Mouse (Mus musculus): ENCODE measurements around the gene Hibadh. TPM values are rescaled to one million over a fixed set of nuclear protein-coding genes. Genes with fewer than 3 reads are reported as not detected.

Gene Hibadh
- polyA plus RNA-seq, 1 experiment from 2014 or later = 151 TPM

- 21% methylated on average over 7 of the region's 7 CpGs for WGBS
- ATAC-seq = no peak
Observed at GRCm38 (mm10) chr6:52642152-52642551, 2.0 kb upstream of the Hibadh start.

GRCm38 (mm10) chr6:52641076-52641475 is 887 bp upstream of the Hibadh start:
- no peak overlapping the region for H3K27ac ChIP-seq (ENCODE audit: low read length)
- H3K4me1 ChIP-seq (ENCODE audit: control insufficient read depth, insufficient read depth, low read length) = peaks cover 2% of the 10 kb centered on the region; the same call in 1 of the 2 replicates
- H3K4me3 ChIP-seq (ENCODE audit: low read length) = no peak overlapping the region
- no peaks in the 10 kb centered on the region for H3K27me3 ChIP-seq (replicated peaks; ENCODE audit: control insufficient read depth, insufficient read depth, low read length)
- 74% methylated on average over 3 of the region's 3 CpGs for whole genome bisulfite sequencing
- H3K9me3 ChIP-seq (ENCODE audit: control insufficient read depth, low read length) = no peaks in the 10 kb centered on the region
- H3K36me3 ChIP-seq (ENCODE audit: control insufficient read depth, insufficient read depth, low read length) = no peaks in the 10 kb centered on the region
- no peak overlapping the region for H3K4me2 ChIP-seq (ENCODE audit: low read depth, low read length)
- no peak for ATAC-seq
- H3K9ac ChIP-seq (ENCODE audit: low read depth, low read length) = no peak overlapping the region

More at GRCm38 (mm10) chr6:52642152-52642551, 2.0 kb upstream of the Hibadh start:
- H3K9me3 ChIP-seq (ENCODE audit: control insufficient read depth, low read length) = no peaks in the 10 kb centered on the region
- peaks cover 2% of the 10 kb centered on the region; the same call in 1 of the 2 replicates for H3K4me1 ChIP-seq (ENCODE audit: control insufficient read depth, insufficient read depth, low read length)
- no peak overlapping the region for H3K9ac ChIP-seq (ENCODE audit: low read depth, low read length)
- no peak overlapping the region for H3K27ac ChIP-seq (ENCODE audit: low read length)
- no peak overlapping the region for H3K4me2 ChIP-seq (ENCODE audit: low read depth, low read length)
- no peak overlapping the region for H3K4me3 ChIP-seq (ENCODE audit: low read length)
- H3K27me3 ChIP-seq (replicated peaks; ENCODE audit: control insufficient read depth, insufficient read depth, low read length) = no peaks in the 10 kb centered on the region
- H3K36me3 ChIP-seq (ENCODE audit: control insufficient read depth, insufficient read depth, low read length) = no peaks in the 10 kb centered on the region

- H3K4me3 ChIP-seq (ENCODE audit: low read length) = peak overlapping the region; percentile 70
- H3K36me3 ChIP-seq (ENCODE audit: control insufficient read depth, insufficient read depth, low read length) = no peaks in the 10 kb centered on the region
- peak overlapping the region; percentile 89 for H3K9ac ChIP-seq (ENCODE audit: low read depth, low read length)
- peak; percentile 58 for ATAC-seq
- H3K27ac ChIP-seq (ENCODE audit: low read length) = peak overlapping the region; percentile 87
- peaks cover 2% of the 10 kb centered on the region; the same call in 1 of the 2 replicates for H3K4me1 ChIP-seq (ENCODE audit: control insufficient read depth, insufficient read depth, low read length)
- under 1% methylated on average over 27 of the region's 28 CpGs for WGBS
- H3K4me2 ChIP-seq (ENCODE audit: low read depth, low read length) = peak overlapping the region; percentile 76
- no peaks in the 10 kb centered on the region for H3K9me3 ChIP-seq (ENCODE audit: control insufficient read depth, low read length)
- H3K27me3 ChIP-seq (replicated peaks; ENCODE audit: control insufficient read depth, insufficient read depth, low read length) = no peaks in the 10 kb centered on the region
Observed at GRCm38 (mm10) chr6:52639546-52640223, 504 bp downstream of the Hibadh start.

- Histone ChIP-seq H3K27me3 (replicated peaks; ENCODE audit: control insufficient read depth, insufficient read depth, low read length) (no peaks in the 10 kb centered on the region), H3K36me3 (ENCODE audit: control insufficient read depth, insufficient read depth, low read length) (no peaks in the 10 kb centered on the region), H3K4me2 (ENCODE audit: low read depth, low read length) (peak overlapping the region; percentile 76), H3K27ac (ENCODE audit: low read length) (no peak overlapping the region), H3K9ac (ENCODE audit: low read depth, low read length) (no peak overlapping the region), H3K4me1 (ENCODE audit: control insufficient read depth, insufficient read depth, low read length) (peaks cover 2% of the 10 kb centered on the region; the same call in 1 of the 2 replicates), H3K4me3 (ENCODE audit: low read length) (peak overlapping the region; percentile 70), H3K9me3 (ENCODE audit: control insufficient read depth, low read length) (no peaks in the 10 kb centered on the region)
- ATAC-seq = no peak
- WGBS = 28% methylated on average over 1 of the region's 1 CpGs
Observed at GRCm38 (mm10) chr6:52638471-52639185, 1.6 kb downstream of the Hibadh start.

GRCm38 (mm10) chr6:52637337-52637736 is 2.9 kb downstream of the Hibadh start:
- no peaks in the 10 kb centered on the region for H3K27me3 ChIP-seq (replicated peaks; ENCODE audit: control insufficient read depth, insufficient read depth, low read length)
- H3K9ac ChIP-seq (ENCODE audit: low read depth, low read length) = no peak overlapping the region
- no peak overlapping the region for H3K4me2 ChIP-seq (ENCODE audit: low read depth, low read length)
- no peaks in the 10 kb centered on the region for H3K9me3 ChIP-seq (ENCODE audit: control insufficient read depth, low read length)
- no peak overlapping the region for H3K27ac ChIP-seq (ENCODE audit: low read length)
- no peak overlapping the region for H3K4me3 ChIP-seq (ENCODE audit: low read length)
- ATAC-seq = no peak
- H3K4me1 ChIP-seq (ENCODE audit: control insufficient read depth, insufficient read depth, low read length) = peaks cover 2% of the 10 kb centered on the region; the same call in 1 of the 2 replicates
- WGBS = 86% methylated on average over 4 of the region's 4 CpGs
- H3K36me3 ChIP-seq (ENCODE audit: control insufficient read depth, insufficient read depth, low read length) = no peaks in the 10 kb centered on the region

GRCm38 (mm10) chr6:52635395-52635794 is 4.8 kb downstream of the Hibadh start:
- Histone ChIP-seq H3K9me3 (ENCODE audit: control insufficient read depth, low read length) (no peaks in the 10 kb centered on the region), H3K36me3 (ENCODE audit: control insufficient read depth, insufficient read depth, low read length) (no peaks in the 10 kb centered on the region), H3K9ac (ENCODE audit: low read depth, low read length) (no peak overlapping the region), H3K4me3 (ENCODE audit: low read length) (no peak overlapping the region), H3K27ac (ENCODE audit: low read length) (no peak overlapping the region), H3K4me1 (ENCODE audit: control insufficient read depth, insufficient read depth, low read length) (0 out of 2 replicates have a peak, but pooled peaks cover 2% of the 10 kb centered on the region), H3K4me2 (ENCODE audit: low read depth, low read length) (no peak overlapping the region), H3K27me3 (replicated peaks; ENCODE audit: control insufficient read depth, insufficient read depth, low read length) (no peaks in the 10 kb centered on the region)
- 79% methylated on average over 2 of the region's 2 CpGs for WGBS
- ATAC-seq = no peak

- ATAC-seq = no peak
- Histone ChIP-seq H3K36me3 (ENCODE audit: control insufficient read depth, insufficient read depth, low read length) (no peaks in the 10 kb centered on the region), H3K9me3 (ENCODE audit: control insufficient read depth, low read length) (no peaks in the 10 kb centered on the region), H3K4me1 (ENCODE audit: control insufficient read depth, insufficient read depth, low read length) (no peaks in the 10 kb centered on the region), H3K4me3 (ENCODE audit: low read length) (no peak overlapping the region), H3K4me2 (ENCODE audit: low read depth, low read length) (no peak overlapping the region), H3K9ac (ENCODE audit: low read depth, low read length) (no peak overlapping the region), H3K27me3 (replicated peaks; ENCODE audit: control insufficient read depth, insufficient read depth, low read length) (no peaks in the 10 kb centered on the region), H3K27ac (ENCODE audit: low read length) (no peak overlapping the region)
- 91% methylated on average over 4 of the region's 4 CpGs for WGBS
Observed at GRCm38 (mm10) chr6:52630625-52631024, 9.6 kb downstream of the Hibadh start.

GRCm38 (mm10) chr6:52629180-52629579 is 11.0 kb downstream of the Hibadh start:
- no peaks in the 10 kb centered on the region for H3K36me3 ChIP-seq (ENCODE audit: control insufficient read depth, insufficient read depth, low read length)
- H3K9ac ChIP-seq (ENCODE audit: low read depth, low read length) = no peak overlapping the region
- H3K27me3 ChIP-seq (replicated peaks; ENCODE audit: control insufficient read depth, insufficient read depth, low read length) = no peaks in the 10 kb centered on the region
- no peaks in the 10 kb centered on the region for H3K9me3 ChIP-seq (ENCODE audit: control insufficient read depth, low read length)
- no peak overlapping the region for H3K4me3 ChIP-seq (ENCODE audit: low read length)
- ATAC-seq = no peak
- no peak overlapping the region for H3K27ac ChIP-seq (ENCODE audit: low read length)
- WGBS = 84% methylated on average over 4 of the region's 4 CpGs
- no peak overlapping the region for H3K4me2 ChIP-seq (ENCODE audit: low read depth, low read length)
- H3K4me1 ChIP-seq (ENCODE audit: control insufficient read depth, insufficient read depth, low read length) = no peaks in the 10 kb centered on the region

GRCm38 (mm10) chr6:52626735-52627134 is 13.5 kb downstream of the Hibadh start:
- peaks cover 7% of the 10 kb centered on the region; the same call in 1 of the 2 replicates for H3K4me1 ChIP-seq (ENCODE audit: control insufficient read depth, insufficient read depth, low read length)
- no peaks in the 10 kb centered on the region for H3K9me3 ChIP-seq (ENCODE audit: control insufficient read depth, low read length)
- H3K27ac ChIP-seq (ENCODE audit: low read length) = no peak overlapping the region
- ATAC-seq = no peak
- H3K27me3 ChIP-seq (replicated peaks; ENCODE audit: control insufficient read depth, insufficient read depth, low read length) = no peaks in the 10 kb centered on the region
- H3K4me2 ChIP-seq (ENCODE audit: low read depth, low read length) = no peak overlapping the region
- 88% methylated on average over 4 of the region's 4 CpGs for WGBS
- no peak overlapping the region for H3K9ac ChIP-seq (ENCODE audit: low read depth, low read length)
- no peak overlapping the region for H3K4me3 ChIP-seq (ENCODE audit: low read length)
- no peaks in the 10 kb centered on the region for H3K36me3 ChIP-seq (ENCODE audit: control insufficient read depth, insufficient read depth, low read length)

Data from intestine, embryonic 16.5 days (tissue).